Mouse (Mus musculus) cortical plate, adult 2 months (tissue): ENCODE measurements around the gene Trir.

Source experiments
- CTCF ChIP-seq: fragments of 200-500 bp; IDR thresholded peaks from 2 replicates; pipeline ENCODE4 v1.5.1; 2011; ENCODE audit warnings: mild to moderate bottlenecking, control low read depth, low read length; ENCODE audit not compliant: insufficient read depth; ENCODE audit errors: extremely low read depth
- POLR2A ChIP-seq: fragments of 200-500 bp; IDR thresholded peaks from 2 replicates; pipeline ENCODE4 v1.6.1; 2011; ENCODE audit warnings: mild to moderate bottlenecking, low read length, control low read depth; ENCODE audit not compliant: insufficient read depth; ENCODE audit errors: extremely low read depth

GRCm38 (mm10) chr8:85027922-85028321 lies 1.3 kb downstream of the Trir start:
- TF ChIP-seq POLR2A, result no peak
- TF ChIP-seq CTCF, result no peak
